11 mouse cellular contexts compared by ENCODE assay signal in genomic region chr15:27495981-27496401, GRCm38 (mm10). TPM values are rescaled to one million over a fixed set of nuclear protein-coding genes. Genes with fewer than 3 reads are reported as not detected.
A peak's percentile ranks its signal among the peaks of the same experiment; 100 is the strongest.
DNase-seq lines count a peak whose midpoint lies in the region; ATAC-seq lines count a peak whose summit lies in the region.
"Had no signal": no experiment of that assay in that cellular context is flagged by ENCODE, and none has a peak within 500 bp of the region (broad histone marks: within the 10 kb centered on the region; RNA-seq: fewer than 3 reads in every experiment).

No protein-coding gene starts in this region.

- no peaks in the 10 kb centered on the region for H3K36me3 ChIP-seq in midbrain, embryonic 12.5 days
- no peaks in the 10 kb centered on the region for H3K36me3 ChIP-seq in midbrain, embryonic 16.5 days (ENCODE audit: control insufficient read depth, insufficient read depth, low read length)
- H3K36me3 ChIP-seq in neural tube, embryonic 14.5 days (ENCODE audit: control insufficient read depth, insufficient read depth, low read length) = no peaks in the 10 kb centered on the region
- H3K36me3 ChIP-seq: heart, embryonic 13.5 days had no signal

- peak; percentile 62 for DNase-seq in cerebellum, adult 11-12 months
- DNase-seq in cerebellum, adult 11 months = no peak
- peak; percentile 27 for DNase-seq in liver
- DNase-seq in yolk sac, embryonic 10.5 days (ENCODE audit: low spot score) = no peak
- DNase-seq: kidney, adult 8-10 months; lung, postnatal 36 days had no signal

- H3K27ac ChIP-seq in midbrain, embryonic 12.5 days (replicated peaks) = peak overlapping the region; percentile 6; the same call in 1 of the 2 replicates
- H3K27ac ChIP-seq in midbrain, embryonic 16.5 days (ENCODE audit: low read length) = no peak overlapping the region
- H3K27ac ChIP-seq in neural tube, embryonic 14.5 days (ENCODE audit: low read depth, low read length) = no peak overlapping the region

- 44% methylated on average over 5 of the region's 5 CpGs for WGBS in midbrain, embryonic 12.5 days
- WGBS in midbrain, embryonic 16.5 days = 35% methylated on average over 5 of the region's 5 CpGs
- WGBS in neural tube, embryonic 14.5 days = 12% methylated on average over 5 of the region's 5 CpGs

- no peak overlapping the region for H3K4me3 ChIP-seq in midbrain, embryonic 12.5 days
- no peak overlapping the region for H3K4me3 ChIP-seq in midbrain, embryonic 16.5 days (ENCODE audit: low read depth, low read length)
- no peak overlapping the region for H3K4me3 ChIP-seq in neural tube, embryonic 14.5 days (ENCODE audit: low read depth, low read length)
- H3K4me3 ChIP-seq: heart, embryonic 13.5 days had no signal

- no peaks in the 10 kb centered on the region for H3K9me3 ChIP-seq in midbrain, embryonic 12.5 days
- no peaks in the 10 kb centered on the region for H3K9me3 ChIP-seq in midbrain, embryonic 16.5 days (replicated peaks; ENCODE audit: control insufficient read depth, low read length, poor library complexity, severe bottlenecking)
- H3K9me3 ChIP-seq in neural tube, embryonic 14.5 days (ENCODE audit: control insufficient read depth, low read length) = no peaks in the 10 kb centered on the region
- H3K9me3 ChIP-seq: heart, embryonic 13.5 days had no signal

- ATAC-seq in midbrain, embryonic 12.5 days (ENCODE audit: low FRiP score, low read depth) = no peak
- ATAC-seq in midbrain, embryonic 16.5 days = no peak
- peak; percentile 52 for ATAC-seq in neural tube, embryonic 14.5 days (ENCODE audit: low read depth)
- ATAC-seq in megakaryocyte progenitor cell, adult 5-6 weeks (replicated peaks; ENCODE audit: poor library complexity) = no peak

- H3K27me3 ChIP-seq in midbrain, embryonic 12.5 days = peaks cover 23% of the 10 kb centered on the region
- H3K27me3 ChIP-seq in midbrain, embryonic 16.5 days (ENCODE audit: control insufficient read depth, insufficient read depth, low read depth, low read length) = no peaks in the 10 kb centered on the region
- no peaks in the 10 kb centered on the region for H3K27me3 ChIP-seq in neural tube, embryonic 14.5 days (ENCODE audit: control insufficient read depth, insufficient read depth, low read length)
- H3K27me3 ChIP-seq: heart, embryonic 13.5 days had no signal

- no peak overlapping the region for H3K9ac ChIP-seq in midbrain, embryonic 12.5 days (replicated peaks)
- H3K9ac ChIP-seq in midbrain, embryonic 16.5 days (ENCODE audit: low read depth, low read length) = no peak overlapping the region
- H3K9ac ChIP-seq in neural tube, embryonic 14.5 days (replicated peaks; ENCODE audit: low read depth, low read length) = no peak overlapping the region

- peaks cover 31% of the 10 kb centered on the region for H3K4me1 ChIP-seq in midbrain, embryonic 12.5 days
- H3K4me1 ChIP-seq in midbrain, embryonic 16.5 days (ENCODE audit: control insufficient read depth, insufficient read depth, low read length) = peaks cover 7% of the 10 kb centered on the region
- 0 out of 2 replicates have a peak, but pooled peaks cover 2% of the 10 kb centered on the region for H3K4me1 ChIP-seq in neural tube, embryonic 14.5 days (ENCODE audit: control insufficient read depth, insufficient read depth, low read length)

- H3K4me2 ChIP-seq in midbrain, embryonic 12.5 days (replicated peaks) = no peak overlapping the region
- no peak overlapping the region for H3K4me2 ChIP-seq in midbrain, embryonic 16.5 days (ENCODE audit: low read length)
- no peak overlapping the region for H3K4me2 ChIP-seq in neural tube, embryonic 14.5 days (ENCODE audit: low read depth, low read length)

RNA-seq across cellular contexts. Expression of gene Ank, which starts 29.5 kb away (rescaled TPM):
- 10.4 and 12.5 TPM in 2 replicates for polyA plus RNA-seq in midbrain, embryonic 12.5 days (2016; fragmentation: Nextera tagmentation; extraction: Ambion mirVana)
- polyA plus RNA-seq in midbrain, embryonic 16.5 days (2015; fragmentation: Nextera tagmentation; extraction: Ambion mirVana) = 15.0 and 15.7 TPM in 2 replicates
- polyA plus RNA-seq in neural tube, embryonic 14.5 days (2014; fragmentation: Nextera tagmentation; extraction: Ambion mirVana) = 18.0 and 19.5 TPM in 2 replicates
- total RNA-seq in megakaryocyte progenitor cell, adult 5-6 weeks (2015) = 23.2 and 24.7 TPM in 2 replicates
- 9.7 and 10.3 TPM in 2 replicates for total RNA-seq in megakaryocyte progenitor cell, adult 5-6 weeks (2017)

Comparison
In these comparisons a context has a peak if more than half of its experiments do, and no peak if none do; other contexts are left out.
1. DNase-seq: peak in cerebellum, adult 11-12 months (single experiment) and liver (single experiment); none in cerebellum, adult 11 months (single experiment) and yolk sac, embryonic 10.5 days (single experiment).